Mouse (Mus musculus) adipocyte (in vitro differentiated cells): Measurements from ENCODE around the gene Krr1.

Experiments used
- DNase-seq: peaks from one replicate; pipeline ENCODE4 v3.0.0-alpha.2; 2016; ENCODE audit warnings: low spot score

Gene Krr1

GRCm38 (mm10) chr10:111972542-111973361 is at the start of gene Krr1:
Gene Krr1 (plus strand): TSS chr10:111972664.
- DNase-seq: peak; percentile 96

- DNase-seq: no peak
These were observed 48.8 kb upstream of the Krr1 start for GRCm38 (mm10) chr10:111923503-111924135.

- no peak for DNase-seq
These were observed 48.3 kb upstream of the Krr1 start for GRCm38 (mm10) chr10:111924141-111924540.

GRCm38 (mm10) chr10:111924716-111925488 is 47.6 kb upstream of the Krr1 start:
- DNase-seq: no peak

- DNase-seq: peak; percentile 89
These were observed 47.0 kb upstream of the Krr1 start for GRCm38 (mm10) chr10:111925489-111925860.

GRCm38 (mm10) chr10:111932621-111933345 is 39.7 kb upstream of the Krr1 start:
- no peak for DNase-seq

- peak; percentile 71 for DNase-seq
These were observed 37.3 kb upstream of the Krr1 start for GRCm38 (mm10) chr10:111935207-111935606.

GRCm38 (mm10) chr10:111936021-111936420 is 36.4 kb upstream of the Krr1 start:
- peak; percentile 12 for DNase-seq

GRCm38 (mm10) chr10:111936491-111937145 is 35.8 kb upstream of the Krr1 start:
- DNase-seq: peak; percentile 73

GRCm38 (mm10) chr10:111937146-111937534 is 35.3 kb upstream of the Krr1 start:
- DNase-seq: no peak

GRCm38 (mm10) chr10:111943026-111943425 is 29.4 kb upstream of the Krr1 start:
- no peak for DNase-seq

GRCm38 (mm10) chr10:111945563-111945962 is 26.9 kb upstream of the Krr1 start:
- peak; percentile 13 for DNase-seq

GRCm38 (mm10) chr10:111948041-111948440 is 24.4 kb upstream of the Krr1 start:
- DNase-seq: no peak

- DNase-seq: no peak
These were observed 23.5 kb upstream of the Krr1 start for GRCm38 (mm10) chr10:111949008-111949407.

GRCm38 (mm10) chr10:111955836-111956235 is 16.6 kb upstream of the Krr1 start:
- DNase-seq: no peak

- peak; percentile 82 for DNase-seq
These were observed 15.0 kb upstream of the Krr1 start for GRCm38 (mm10) chr10:111957271-111958045.

GRCm38 (mm10) chr10:111958046-111958421 is 14.4 kb upstream of the Krr1 start:
- no peak for DNase-seq

- DNase-seq: no peak
These were observed 13.1 kb upstream of the Krr1 start for GRCm38 (mm10) chr10:111959353-111959752.

- no peak for DNase-seq
These were observed 12.0 kb upstream of the Krr1 start for GRCm38 (mm10) chr10:111960459-111960858.

- DNase-seq: no peak
These were observed 6.1 kb upstream of the Krr1 start for GRCm38 (mm10) chr10:111966394-111966793.

- no peak for DNase-seq
These were observed 535 bp upstream of the Krr1 start for GRCm38 (mm10) chr10:111971929-111972328.
